20 mouse cellular contexts compared by ENCODE assay signal in genomic region chr19:5414534-5414957, GRCm38 (mm10). TPM values are rescaled to one million over a fixed set of nuclear protein-coding genes. Genes with fewer than 3 reads are reported as not detected.
DNase-seq lines count a peak whose midpoint lies in the region; ATAC-seq and TF ChIP-seq lines count a peak whose summit lies in the region.
"Had no signal": no experiment of that assay in that cellular context is flagged by ENCODE, and none has a peak within 500 bp of the region (broad histone marks: within the 10 kb centered on the region; RNA-seq: fewer than 3 reads in every experiment).

No protein-coding gene starts in this region.

- no peak for TF ChIP-seq CTCF in kidney, adult 2 months (conservative IDR thresholded peaks at IDR 0.05; ENCODE audit: insufficient read depth, insufficient read length, low read depth, low read length)
- no peak for TF ChIP-seq CTCF in testis, adult 2 months (IDR thresholded peaks at IDR 0.05; ENCODE audit: control insufficient read depth, insufficient read depth, insufficient replicate concordance, low read depth, low read length)

- ATAC-seq in forebrain, embryonic 16.5 days = no peak
- ATAC-seq: activated CD4-positive, CD25-positive, alpha-beta regulatory T cell, adult 4 months; forebrain, embryonic 13.5 days; midbrain, embryonic 15.5 days had no signal

- no peaks in the 10 kb centered on the region for H3K9me3 ChIP-seq in forebrain, embryonic 16.5 days (ENCODE audit: control insufficient read depth, low read length)
- H3K9me3 ChIP-seq: forebrain, embryonic 13.5 days; liver, embryonic 15.5 days; midbrain, embryonic 15.5 days; neural tube, embryonic 15.5 days had no signal

- DNase-seq in adrenal gland, postnatal 14 days = peak; percentile 63
- DNase-seq in adrenal gland, postnatal 4 days (ENCODE audit: low spot score in 2 of 2) = no peak
- DNase-seq in kidney, adult 2 months = peak; percentile 78
- no peak for DNase-seq in kidney, adult 8-10 months
- no peak for DNase-seq in testis, postnatal 10 days (ENCODE audit: low spot score)
- no peak for DNase-seq in c-Kit-positive CD71-positive TER-119-positive erythroid progenitor cells, embryonic 14.5 days (ENCODE audit: low spot score)
- DNase-seq: cerebellum, adult 2 months; right cerebral cortex, postnatal 4 days had no signal

- H3K36me3 ChIP-seq in kidney, adult 2 months (ENCODE audit: control insufficient read depth, insufficient read depth, low read length) = no peaks in the 10 kb centered on the region
- no peaks in the 10 kb centered on the region for H3K36me3 ChIP-seq in testis, adult 2 months (ENCODE audit: control insufficient read depth, insufficient read depth, low read length)
- no peaks in the 10 kb centered on the region for H3K36me3 ChIP-seq in forebrain, embryonic 16.5 days (ENCODE audit: control insufficient read depth, insufficient read depth)
- H3K36me3 ChIP-seq: midbrain, embryonic 15.5 days had no signal

- no peaks in the 10 kb centered on the region for H3K4me1 ChIP-seq in kidney, adult 2 months (ENCODE audit: control insufficient read depth, insufficient read depth, low read length)
- peaks cover 5% of the 10 kb centered on the region for H3K4me1 ChIP-seq in testis, adult 2 months (ENCODE audit: control insufficient read depth, insufficient read depth, low read length)
- H3K4me1 ChIP-seq in forebrain, embryonic 16.5 days (replicated peaks; ENCODE audit: control insufficient read depth, insufficient read depth, low read length) = no peaks in the 10 kb centered on the region
- H3K4me1 ChIP-seq: forebrain, embryonic 13.5 days; midbrain, embryonic 15.5 days; neural tube, embryonic 15.5 days had no signal

- H3K4me2 ChIP-seq in forebrain, embryonic 16.5 days (ENCODE audit: low read length) = no peak overlapping the region
- H3K4me2 ChIP-seq: forebrain, embryonic 13.5 days; liver, embryonic 15.5 days; midbrain, embryonic 15.5 days; neural tube, embryonic 15.5 days had no signal

- TF ChIP-seq POLR2A in kidney, adult 2 months (IDR thresholded peaks at IDR 0.05; ENCODE audit: low read depth, low read length) = no peak
- peak; percentile 46; the same call in 1 of the 2 replicates for TF ChIP-seq POLR2A in testis, adult 2 months (IDR thresholded peaks at IDR 0.05; ENCODE audit: control insufficient read depth, low read depth, low read length)

- H3K4me3 ChIP-seq in kidney, adult 2 months (ENCODE audit: insufficient read depth, low read depth, low read length) = no peak overlapping the region
- H3K4me3 ChIP-seq in testis, adult 2 months (ENCODE audit: control insufficient read depth, low read depth, low read length) = no peak overlapping the region
- no peak overlapping the region for H3K4me3 ChIP-seq in forebrain, embryonic 16.5 days (replicated peaks; ENCODE audit: low read length)
- H3K4me3 ChIP-seq: forebrain, embryonic 13.5 days; liver, embryonic 15.5 days; midbrain, embryonic 15.5 days; neural tube, embryonic 15.5 days had no signal

- 64% methylated on average over 2 of the region's 2 CpGs for WGBS in kidney, adult 2 months
- 75% methylated on average over 2 of the region's 2 CpGs for WGBS in forebrain, embryonic 16.5 days

- H3K27me3 ChIP-seq in kidney, adult 2 months (replicated peaks; ENCODE audit: control insufficient read depth, insufficient read depth, low read length) = no peaks in the 10 kb centered on the region
- H3K27me3 ChIP-seq in testis, adult 2 months (ENCODE audit: control insufficient read depth, insufficient read depth, low read length) = no peaks in the 10 kb centered on the region
- no peaks in the 10 kb centered on the region for H3K27me3 ChIP-seq in forebrain, embryonic 16.5 days (replicated peaks; ENCODE audit: control insufficient read depth, insufficient read depth, low read length)
- H3K27me3 ChIP-seq: forebrain, embryonic 13.5 days; liver, embryonic 15.5 days; midbrain, embryonic 15.5 days; neural tube, embryonic 15.5 days had no signal

- peak overlapping the region; percentile 15 for H3K27ac ChIP-seq in kidney, adult 2 months (ENCODE audit: insufficient read depth, low read depth, low read length)
- peak overlapping the region; percentile 76 for H3K27ac ChIP-seq in testis, adult 2 months (ENCODE audit: control insufficient read depth, insufficient read depth, low read depth, low read length)
- no peak overlapping the region for H3K27ac ChIP-seq in forebrain, embryonic 16.5 days (ENCODE audit: low read length)
- H3K27ac ChIP-seq: forebrain, embryonic 13.5 days; liver, embryonic 15.5 days; midbrain, embryonic 15.5 days; neural tube, embryonic 15.5 days had no signal

- H3K9ac ChIP-seq in forebrain, embryonic 16.5 days (replicated peaks; ENCODE audit: low read depth, low read length) = no peak overlapping the region
- H3K9ac ChIP-seq: forebrain, embryonic 13.5 days; liver, embryonic 15.5 days; midbrain, embryonic 15.5 days; neural tube, embryonic 15.5 days had no signal

RNA-seq across cellular contexts. Expression of gene Drap1, which starts 10.2 kb away (rescaled TPM):
- total RNA-seq in adrenal gland, postnatal 14 days (2021) = 210 and 236 TPM in 2 replicates
- total RNA-seq in adrenal gland, postnatal 4 days (2021) = 100 to 1,000 TPM; 236 to 266 TPM
- polyA plus RNA-seq in kidney, adult 2 months (2012; rRNA removed) = 124 and 150 TPM in 2 replicates
- 290 and 345 TPM in 2 replicates for polyA plus RNA-seq in testis, adult 2 months (2012; rRNA removed)
- polyA plus RNA-seq in forebrain, embryonic 16.5 days (2015; fragmentation: Nextera tagmentation; extraction: Ambion mirVana) = 283 and 294 TPM in 2 replicates

RNA-seq across cellular contexts. Expression of gene AI837181, which starts 10.4 kb away (rescaled TPM):
- 36.8 and 45.1 TPM in 2 replicates for total RNA-seq in adrenal gland, postnatal 14 days (2021)
- 10 to 100 TPM; 55.1 to 56.7 TPM for total RNA-seq in adrenal gland, postnatal 4 days (2021)
- polyA plus RNA-seq in kidney, adult 2 months (2012; rRNA removed) = 71.4 and 78.4 TPM in 2 replicates
- polyA plus RNA-seq in testis, adult 2 months (2012; rRNA removed) = 82.3 and 88.1 TPM in 2 replicates
- polyA plus RNA-seq in forebrain, embryonic 16.5 days (2015; fragmentation: Nextera tagmentation; extraction: Ambion mirVana) = 61.1 and 62.9 TPM in 2 replicates

RNA-seq across cellular contexts. Expression of gene Tsga10ip, which starts 12.2 kb away (rescaled TPM):
- total RNA-seq in adrenal gland, postnatal 14 days (2021) = not detected in 2 replicates
- total RNA-seq in adrenal gland, postnatal 4 days (2021) = not detected
- 0.06 and 0.27 TPM in 2 replicates for polyA plus RNA-seq in kidney, adult 2 months (2012; rRNA removed)
- 353 and 423 TPM in 2 replicates for polyA plus RNA-seq in testis, adult 2 months (2012; rRNA removed)
- polyA plus RNA-seq in forebrain, embryonic 16.5 days (2015; fragmentation: Nextera tagmentation; extraction: Ambion mirVana) = not detected in 2 replicates
- polyA plus RNA-seq: activated CD4-positive, CD25-positive, alpha-beta regulatory T cell, adult 4 months; cerebellum, adult 2 months; liver, embryonic 15.5 days; midbrain, embryonic 15.5 days; neural tube, embryonic 15.5 days had no signal

RNA-seq across cellular contexts. Expression of gene Sart1, which starts 26.0 kb away (rescaled TPM):
- 73.0 and 75.7 TPM in 2 replicates for total RNA-seq in adrenal gland, postnatal 14 days (2021)
- total RNA-seq in adrenal gland, postnatal 4 days (2021) = 100 to 1,000 TPM in 1 of 2 experiments, 10 to 100 TPM in 1; 98.7 to 123 TPM
- 20.2 and 27.4 TPM in 2 replicates for polyA plus RNA-seq in kidney, adult 2 months (2012; rRNA removed)
- polyA plus RNA-seq in testis, adult 2 months (2012; rRNA removed) = 27.4 and 32.8 TPM in 2 replicates
- polyA plus RNA-seq in forebrain, embryonic 16.5 days (2015; fragmentation: Nextera tagmentation; extraction: Ambion mirVana) = 74.4 and 75.1 TPM in 2 replicates

RNA-seq across cellular contexts. Expression of gene Fosl1, which starts 32.8 kb away (rescaled TPM):
- total RNA-seq in adrenal gland, postnatal 14 days (2021) = 0.98 and 1.1 TPM in 2 replicates
- total RNA-seq in adrenal gland, postnatal 4 days (2021) = under 1 TPM in 1 of 2 experiments, not detected in 1; 0.20 TPM
- polyA plus RNA-seq in kidney, adult 2 months (2012; rRNA removed) = 0.07 and 0.27 TPM in 2 replicates
- polyA plus RNA-seq in testis, adult 2 months (2012; rRNA removed) = 3.2 TPM in 2 replicates
- polyA plus RNA-seq in forebrain, embryonic 16.5 days (2015; fragmentation: Nextera tagmentation; extraction: Ambion mirVana) = not detected in 2 replicates
- total RNA-seq: left cerebral cortex, postnatal 14 days had no signal
- polyA plus RNA-seq: activated CD4-positive, CD25-positive, alpha-beta regulatory T cell, adult 4 months; cerebellum, adult 2 months; embryonic facial prominence, embryonic 11.5 days; forebrain, embryonic 13.5 days; hindbrain, embryonic 11.5 days; intestine, postnatal 0 days; liver, embryonic 15.5 days; midbrain, embryonic 15.5 days; neural tube, embryonic 15.5 days; stomach, embryonic 16.5 days had no signal

Comparison
In these comparisons a context has a peak if more than half of its experiments do, and no peak if none do; other contexts are left out.
1. DNase-seq: peak in adrenal gland, postnatal 14 days (single experiment) and kidney, adult 2 months (single experiment); none in adrenal gland, postnatal 4 days (0 of 2), kidney, adult 8-10 months (0 of 2), testis, postnatal 10 days (single experiment) and c-Kit-positive CD71-positive TER-119-positive erythroid progenitor cells, embryonic 14.5 days (single experiment).
2. RNA of gene Tsga10ip, which starts 12.2 kb away (polyA plus RNA-seq): 353 to 423 TPM in testis, adult 2 months; 0.06 to 0.27 TPM in kidney, adult 2 months and not detected in forebrain, embryonic 16.5 days; every median in the first group is over 100 times any median in the second.